Mouse (Mus musculus) forebrain, embryonic 11.5 days (tissue): ENCODE results near the gene Gpr108. TPM values are rescaled to one million over a fixed set of nuclear protein-coding genes. Genes with fewer than 3 reads are reported as not detected.

Source experiments
- ATAC-seq: fragments of 200-750 bp; cut with Nextera tagmentation; replicated peaks from 2 replicates; pipeline ENCODE4 v1.8.0; 2017; ENCODE audit warnings: moderate TSS enrichment; ENCODE audit not compliant: low FRiP score
- DNase-seq: peaks from one replicate; pipeline ENCODE4 v3.0.0-alpha.2; 2017; ENCODE audit warnings: low spot score
- H3K27ac ChIP-seq: fragments of 300-500 bp; sonication (generic); 2 replicates; pipeline ENCODE4 v1.5.1; 2014; ENCODE audit warnings: low read depth, low read length
- H3K27me3 ChIP-seq: fragments of 300-500 bp; sonication (generic); 2 replicates; pipeline ENCODE4 v1.6.1; 2014; ENCODE audit warnings: mild to moderate bottlenecking, low read length, mixed read lengths; ENCODE audit not compliant: control insufficient read depth, insufficient read depth
- H3K36me3 ChIP-seq: fragments of 300-500 bp; sonication (generic); 2 replicates; pipeline ENCODE4 v1.6.1; 2014; ENCODE audit warnings: mild to moderate bottlenecking, low read length, moderate library complexity, mixed read lengths; ENCODE audit not compliant: control insufficient read depth, insufficient read depth
- H3K4me1 ChIP-seq: fragments of 300-500 bp; sonication (generic); replicated peaks from 2 replicates; pipeline ENCODE4 v1.6.1; 2014; ENCODE audit warnings: low read length, mixed read lengths; ENCODE audit not compliant: control insufficient read depth, insufficient read depth
- H3K4me2 ChIP-seq: fragments of 300-500 bp; sonication (generic); 2 replicates; pipeline ENCODE4 v1.6.1; 2014; ENCODE audit warnings: low read depth, mild to moderate bottlenecking, low read length, moderate library complexity, mixed read lengths; ENCODE audit not compliant: severe bottlenecking
- H3K4me3 ChIP-seq: fragments of 300-500 bp; sonication (generic); 2 replicates; pipeline ENCODE4 v1.5.1; 2014; ENCODE audit warnings: low read depth, low read length
- H3K9ac ChIP-seq: fragments of 300-500 bp; sonication (generic); 2 replicates; pipeline ENCODE4 v1.6.1; 2014; ENCODE audit warnings: low read length
- H3K9me3 ChIP-seq: fragments of 300-500 bp; sonication (generic); 2 replicates; pipeline ENCODE4 v1.6.1; 2016; ENCODE audit warnings: low read length, mixed read lengths; ENCODE audit not compliant: control insufficient read depth
- WGBS: fragments of 180-500 bp; shearing (Covaris S2); extraction: QIAGEN DNeasy Blood & Tissue Kit; methylation state at CpG from one replicate; pipeline ENCODE4 v1.1.7; 2014; 5-methylcytosine and 5-hydroxymethylcytosine counted together
- polyA plus RNA-seq: library from polyadenylated mRNA; unstranded; fragments of >200 nt; fragmentation: Nextera tagmentation; extraction: Ambion mirVana; gene quantifications from 2 replicates; pipeline ENCODE4 v1.2.1, GENCODE M21; 2014

The Gpr108 gene
- polyA plus RNA-seq, 1 experiment from 2014 or later: 22.3 TPM

- ATAC-seq (0 out of 2 replicates have a peak, but pooled peaks have one; percentile 0), DNase-seq (no peak)
- Histone ChIP-seq H3K4me1 (peaks cover 13% of the 10 kb centered on the region), H3K9me3 (no peaks in the 10 kb centered on the region), H3K27ac (peak overlapping the region; percentile 89), H3K36me3 (no peaks in the 10 kb centered on the region; the same call in 1 of the 2 replicates), H3K4me3 (peak overlapping the region; percentile 56), H3K4me2 (peak overlapping the region; percentile 76), H3K9ac (peak overlapping the region; percentile 86), H3K27me3 (no peaks in the 10 kb centered on the region)
- WGBS: 7% methylated on average over 18 of the region's 18 CpGs
These were observed 1.4 kb downstream of the Gpr108 start for GRCm38 (mm10) chr17:57246663-57247392.

- Histone ChIP-seq H3K4me2 (no peak overlapping the region), H3K36me3 (no peaks in the 10 kb centered on the region; the same call in 1 of the 2 replicates), H3K4me3 (no peak overlapping the region), H3K9ac (no peak overlapping the region), H3K9me3 (no peaks in the 10 kb centered on the region), H3K27me3 (no peaks in the 10 kb centered on the region), H3K27ac (no peak overlapping the region), H3K4me1 (peaks cover 11% of the 10 kb centered on the region)
- no peak for ATAC-seq
- 89% methylated on average over 10 of the region's 10 CpGs for WGBS
- no peak for DNase-seq
These were observed 2.8 kb downstream of the Gpr108 start for GRCm38 (mm10) chr17:57245311-57245929.

GRCm38 (mm10) chr17:57243650-57244370, 4.4 kb downstream of the Gpr108 start:
- H3K4me2 ChIP-seq: no peak overlapping the region
- no peaks in the 10 kb centered on the region for H3K9me3 ChIP-seq
- peaks cover 7% of the 10 kb centered on the region for H3K4me1 ChIP-seq
- no peak for ATAC-seq
- DNase-seq: no peak
- no peaks in the 10 kb centered on the region; the same call in 1 of the 2 replicates for H3K36me3 ChIP-seq
- H3K27ac ChIP-seq: no peak overlapping the region
- no peak overlapping the region for H3K4me3 ChIP-seq
- no peaks in the 10 kb centered on the region for H3K27me3 ChIP-seq
- WGBS: 76% methylated on average over 10 of the region's 10 CpGs
- H3K9ac ChIP-seq: no peak overlapping the region

- Histone ChIP-seq H3K27me3 (no peaks in the 10 kb centered on the region), H3K9ac (no peak overlapping the region), H3K4me2 (no peak overlapping the region), H3K4me3 (no peak overlapping the region), H3K36me3 (no peaks in the 10 kb centered on the region; the same call in 1 of the 2 replicates), H3K9me3 (no peaks in the 10 kb centered on the region), H3K4me1 (no peaks in the 10 kb centered on the region), H3K27ac (no peak overlapping the region)
- ATAC-seq: 0 out of 2 replicates have a peak, but pooled peaks have one; percentile 40
- no peak for DNase-seq
- 92% methylated on average over 9 of the region's 9 CpGs for WGBS
These were observed 11.1 kb downstream of the Gpr108 start for GRCm38 (mm10) chr17:57237181-57237580.

- Histone ChIP-seq H3K4me1 (no peaks in the 10 kb centered on the region), H3K27me3 (no peaks in the 10 kb centered on the region), H3K9ac (no peak overlapping the region), H3K27ac (no peak overlapping the region), H3K4me3 (no peak overlapping the region), H3K36me3 (no peaks in the 10 kb centered on the region; the same call in 1 of the 2 replicates), H3K4me2 (no peak overlapping the region), H3K9me3 (no peaks in the 10 kb centered on the region)
- DNase-seq: no peak
- ATAC-seq: no peak
- WGBS: 86% methylated on average over 5 of the region's 5 CpGs
These were observed 12.4 kb downstream of the Gpr108 start for GRCm38 (mm10) chr17:57235803-57236202.

GRCm38 (mm10) chr17:57234254-57234928, 13.9 kb downstream of the Gpr108 start:
- DNase-seq: no peak
- no peak overlapping the region for H3K9ac ChIP-seq
- H3K27me3 ChIP-seq: no peaks in the 10 kb centered on the region
- H3K4me1 ChIP-seq: no peaks in the 10 kb centered on the region
- H3K4me3 ChIP-seq: no peak overlapping the region
- ATAC-seq: no peak
- 84% methylated on average over 12 of the region's 12 CpGs for WGBS
- no peaks in the 10 kb centered on the region for H3K9me3 ChIP-seq
- H3K27ac ChIP-seq: no peak overlapping the region
- no peaks in the 10 kb centered on the region; the same call in 1 of the 2 replicates for H3K36me3 ChIP-seq
- no peak overlapping the region for H3K4me2 ChIP-seq

GRCm38 (mm10) chr17:57233038-57233437, 15.2 kb downstream of the Gpr108 start:
- DNase-seq (no peak), ATAC-seq (no peak)
- no peaks in the 10 kb centered on the region; the same call in 1 of the 2 replicates for H3K36me3 ChIP-seq
- H3K4me1 ChIP-seq: no peaks in the 10 kb centered on the region
- H3K9me3 ChIP-seq: no peaks in the 10 kb centered on the region
- H3K4me2 ChIP-seq: no peak overlapping the region
- WGBS: 56% methylated on average over 7 of the region's 7 CpGs
- H3K9ac ChIP-seq: no peak overlapping the region
- no peak overlapping the region for H3K27ac ChIP-seq
- no peaks in the 10 kb centered on the region for H3K27me3 ChIP-seq
- H3K4me3 ChIP-seq: no peak overlapping the region

GRCm38 (mm10) chr17:57232200-57232599, 16.0 kb downstream of the Gpr108 start:
- H3K36me3 ChIP-seq: no peaks in the 10 kb centered on the region; the same call in 1 of the 2 replicates
- H3K9me3 ChIP-seq: no peaks in the 10 kb centered on the region
- DNase-seq (no peak), ATAC-seq (no peak)
- H3K27me3 ChIP-seq: no peaks in the 10 kb centered on the region
- no peak overlapping the region for H3K9ac ChIP-seq
- no peak overlapping the region for H3K4me2 ChIP-seq
- H3K4me3 ChIP-seq: no peak overlapping the region
- WGBS: 91% methylated on average over 1 of the region's 1 CpGs
- no peak overlapping the region for H3K27ac ChIP-seq
- no peaks in the 10 kb centered on the region for H3K4me1 ChIP-seq
